Mouse (Mus musculus) fat pad, adult 2 months (tissue): ENCODE measurements around the gene Acot5.
"Not testable (repeated sequence)": the region's sequence is repeated elsewhere in the genome, so short reads cannot be mapped to it uniquely, and the experiment has no call there.

ENCODE experiments used
- DNase-seq: peaks from one replicate; pipeline ENCODE4 v3.0.0-alpha.2; 2011; ENCODE audit warnings: low read depth, low spot score; ENCODE audit errors: extremely low read depth

Acot5 gene

GRCm38 (mm10) chr12:84060946-84061345 lies 8.2 kb upstream of the Acot5 start:
- DNase-seq, result no peak

- DNase-seq, result no peak
Measured at GRCm38 (mm10) chr12:84062336-84062735, 6.8 kb upstream of the Acot5 start.

GRCm38 (mm10) chr12:84063228-84063627 lies 5.9 kb upstream of the Acot5 start:
- no peak for DNase-seq

GRCm38 (mm10) chr12:84063833-84064232 lies 5.3 kb upstream of the Acot5 start:
- no peak for DNase-seq

- DNase-seq, result no peak
Measured at GRCm38 (mm10) chr12:84064621-84065020, 4.5 kb upstream of the Acot5 start.

- DNase-seq, result no peak
Measured at GRCm38 (mm10) chr12:84067752-84068151, 1.4 kb upstream of the Acot5 start.

- no peak for DNase-seq
Measured at GRCm38 (mm10) chr12:84068296-84068695, 829 bp upstream of the Acot5 start.

- not testable (repeated sequence) for DNase-seq
Measured at GRCm38 (mm10) chr12:84069582-84069981, 457 bp downstream of the Acot5 start.

- no peak for DNase-seq
Measured at GRCm38 (mm10) chr12:84071696-84072095, 2.6 kb downstream of the Acot5 start.

- no peak for DNase-seq
Measured at GRCm38 (mm10) chr12:84077371-84077990, 8.4 kb downstream of the Acot5 start.

GRCm38 (mm10) chr12:84083842-84084241 lies 14.7 kb downstream of the Acot5 start:
- DNase-seq, result peak; percentile 97

- DNase-seq, result peak; percentile 98
Measured at GRCm38 (mm10) chr12:84084581-84084980, 15.5 kb downstream of the Acot5 start.

- DNase-seq, result not testable (repeated sequence)
Measured at GRCm38 (mm10) chr12:84094666-84095065, 25.5 kb downstream of the Acot5 start.

GRCm38 (mm10) chr12:84099605-84100004 lies 30.5 kb downstream of the Acot5 start:
- DNase-seq, result no peak

GRCm38 (mm10) chr12:84100071-84100470 lies 30.9 kb downstream of the Acot5 start:
- peak; percentile 45 for DNase-seq

- DNase-seq, result not testable (repeated sequence)
Measured at GRCm38 (mm10) chr12:84100604-84101492, 31.7 kb downstream of the Acot5 start, which contains the start of gene Acot6. TSS of gene Acot6 (plus strand) at chr12:84100654.

GRCm38 (mm10) chr12:84101493-84101845 lies 32.3 kb downstream of the Acot5 start:
- DNase-seq, result no peak

GRCm38 (mm10) chr12:84107012-84107411 lies 37.9 kb downstream of the Acot5 start:
- no peak for DNase-seq

- no peak for DNase-seq
Measured at GRCm38 (mm10) chr12:84107692-84108091, 38.6 kb downstream of the Acot5 start.

GRCm38 (mm10) chr12:84109924-84110323 lies 40.8 kb downstream of the Acot5 start:
- no peak for DNase-seq

GRCm38 (mm10) chr12:84110814-84111213 lies 41.7 kb downstream of the Acot5 start:
- DNase-seq, result no peak

- DNase-seq, result no peak
Measured at GRCm38 (mm10) chr12:84113676-84114075, 44.6 kb downstream of the Acot5 start.
